Mouse (Mus musculus) hindbrain, postnatal 0 days (tissue): ENCODE measurements at regions not wholly inside any gene's neighbourhood (a gene's known extent, or its start where the extent isn't known, plus 50 kb on each side); places are given as distances from the start of the nearest gene placed in this dataset.

Experiments used
- ATAC-seq: fragments of 200-750 bp; cut with Nextera tagmentation; 2 replicates; pipeline ENCODE4 v1.8.0; 2017; ENCODE audit warnings: mild to moderate bottlenecking, moderate TSS enrichment, moderate library complexity
- DNase-seq: peaks from one replicate; pipeline ENCODE4 v3.0.0-alpha.2; 2015; ENCODE audit warnings: low spot score
- H3K27ac ChIP-seq: fragments of 300-500 bp; sonication (generic); 2 replicates; pipeline ENCODE4 v1.5.1; 2014; ENCODE audit warnings: mild to moderate bottlenecking
- H3K27me3 ChIP-seq: fragments of 300-500 bp; sonication (generic); 2 replicates; pipeline ENCODE4 v1.6.1; 2014; ENCODE audit warnings: low read length, mixed read lengths; ENCODE audit not compliant: insufficient read depth
- H3K36me3 ChIP-seq: fragments of 300-500 bp; sonication (generic); 2 replicates; pipeline ENCODE4 v1.6.1; 2014; ENCODE audit warnings: low read length, mixed read lengths; ENCODE audit not compliant: insufficient read depth
- H3K4me1 ChIP-seq: fragments of 300-500 bp; sonication (generic); 2 replicates; pipeline ENCODE4 v1.6.1; 2014; ENCODE audit warnings: antibody characterized with exemption, low read length, mixed read lengths; ENCODE audit not compliant: insufficient read depth
- H3K4me2 ChIP-seq: fragments of 300-500 bp; sonication (generic); 2 replicates; pipeline ENCODE4 v1.6.1; 2014; ENCODE audit warnings: low read depth, mild to moderate bottlenecking, low read length, moderate library complexity, mixed read lengths
- H3K4me3 ChIP-seq: fragments of 300-500 bp; sonication (generic); 2 replicates; pipeline ENCODE4 v1.5.1; 2014; ENCODE audit warnings: low read length
- H3K9ac ChIP-seq: fragments of 300-500 bp; sonication (generic); replicated peaks from 2 replicates; pipeline ENCODE4 v1.6.1; 2014; ENCODE audit warnings: mild to moderate bottlenecking, low read length, moderate library complexity, mixed read lengths
- H3K9me3 ChIP-seq: fragments of 300-500 bp; sonication (generic); 2 replicates; pipeline ENCODE4 v1.6.1; 2016; ENCODE audit warnings: low read length, mixed read lengths
- CTCF ChIP-seq: IDR thresholded peaks from 2 replicates; pipeline ENCODE4 v1.5.1; 2016; ENCODE audit warnings: antibody characterized with exemption, control low read depth, low read depth
- WGBS: fragments of 180-500 bp; shearing (Covaris S2); extraction: QIAGEN DNeasy Blood & Tissue Kit; methylation state at CpG from one replicate; pipeline ENCODE4 v1.1.7; 2014; 5-methylcytosine and 5-hydroxymethylcytosine counted together

GRCm38 (mm10) chr1:193844868-193845267 is 474.8 kb upstream of the Camk1g start:
- no peaks in the 10 kb centered on the region for H3K36me3 ChIP-seq
- ATAC-seq (no peak), DNase-seq (no peak)
- no peaks in the 10 kb centered on the region for H3K9me3 ChIP-seq
- H3K27ac ChIP-seq = no peak overlapping the region
- H3K4me2 ChIP-seq = no peak overlapping the region
- no peaks in the 10 kb centered on the region for H3K27me3 ChIP-seq
- no peaks in the 10 kb centered on the region for H3K4me1 ChIP-seq
- TF ChIP-seq CTCF = no peak
- H3K4me3 ChIP-seq = no peak overlapping the region
- no peak overlapping the region for H3K9ac ChIP-seq

DNA sequence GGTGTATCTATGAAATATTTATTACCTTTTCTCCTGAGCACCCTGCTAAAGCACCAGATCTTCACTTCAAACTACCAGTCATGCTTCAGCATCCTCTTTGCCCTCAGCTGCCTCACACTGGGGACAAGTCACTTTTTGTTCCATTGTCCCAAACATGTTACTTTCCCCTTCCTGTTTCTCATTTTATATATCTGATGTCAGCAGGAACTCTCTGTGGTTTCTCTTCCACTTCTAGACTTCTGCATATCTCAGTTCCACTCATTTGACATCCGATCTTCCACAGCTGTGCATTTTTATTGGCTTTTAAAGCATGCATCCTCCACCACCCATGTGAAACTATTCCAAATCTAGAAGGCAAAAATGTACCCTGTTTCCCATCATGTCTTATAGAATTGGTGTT is 474.4 kb upstream of the Camk1g start:
- Histone ChIP-seq H3K9ac (no peak overlapping the region), H3K4me3 (no peak overlapping the region), H3K27me3 (no peaks in the 10 kb centered on the region), H3K9me3 (no peaks in the 10 kb centered on the region), H3K36me3 (no peaks in the 10 kb centered on the region), H3K27ac (no peak overlapping the region), H3K4me2 (no peak overlapping the region), H3K4me1 (no peaks in the 10 kb centered on the region)
- ATAC-seq = no peak
- 70% methylated on average over 1 of the region's 1 CpGs for WGBS
- DNase-seq = no peak
- no peak for TF ChIP-seq CTCF

GRCm38 (mm10) chr1:193800998-193801397 is 430.9 kb upstream of the Camk1g start:
- ATAC-seq (no peak), DNase-seq (no peak)
- H3K9ac ChIP-seq = no peak overlapping the region
- H3K36me3 ChIP-seq = no peaks in the 10 kb centered on the region
- H3K4me1 ChIP-seq = no peaks in the 10 kb centered on the region
- no peaks in the 10 kb centered on the region for H3K9me3 ChIP-seq
- WGBS = 80% methylated on average over 3 of the region's 3 CpGs
- no peak for TF ChIP-seq CTCF
- H3K27me3 ChIP-seq = no peaks in the 10 kb centered on the region
- no peak overlapping the region for H3K4me3 ChIP-seq
- no peak overlapping the region for H3K4me2 ChIP-seq
- H3K27ac ChIP-seq = no peak overlapping the region

DNA sequence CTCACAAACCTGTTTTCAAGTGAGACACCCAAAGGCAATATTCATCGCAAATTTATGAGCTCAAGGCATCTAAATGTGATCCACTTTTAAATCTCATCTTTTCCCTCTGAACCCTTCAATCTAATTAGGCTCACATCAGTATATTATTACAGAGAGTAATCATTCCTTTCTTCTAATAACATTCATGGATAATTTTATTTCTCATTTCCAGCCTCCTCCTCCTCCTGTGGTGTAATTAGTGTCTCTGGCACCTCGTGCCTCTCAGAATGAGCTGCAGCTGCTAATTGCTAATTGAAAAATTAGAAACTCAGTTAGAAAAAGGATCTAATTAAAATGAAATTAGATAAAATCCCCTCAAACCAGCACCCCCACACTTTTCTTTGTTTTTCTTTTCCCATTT is 420.5 kb upstream of the Camk1g start:
- WGBS = 48% methylated on average over 2 of the region's 2 CpGs
- ATAC-seq = no peak; the same call in 1 of the 2 replicates
- DNase-seq = peak; percentile 25

GRCm38 (mm10) chr1:193788496-193788895 is 418.4 kb upstream of the Camk1g start:
- no peak for TF ChIP-seq CTCF
- no peak overlapping the region for H3K4me2 ChIP-seq
- H3K27me3 ChIP-seq = no peaks in the 10 kb centered on the region
- no peak overlapping the region for H3K4me3 ChIP-seq
- no peaks in the 10 kb centered on the region; the same call in 1 of the 2 replicates for H3K4me1 ChIP-seq
- H3K36me3 ChIP-seq = no peaks in the 10 kb centered on the region
- H3K27ac ChIP-seq = no peak overlapping the region
- DNase-seq (no peak), ATAC-seq (no peak)
- H3K9me3 ChIP-seq = no peaks in the 10 kb centered on the region
- H3K9ac ChIP-seq = no peak overlapping the region
- WGBS = 77% methylated on average over 2 of the region's 2 CpGs

More for the DNA sequence above, 420.5 kb upstream of the Camk1g start:
- no peak for TF ChIP-seq CTCF
- Histone ChIP-seq H3K4me3 (no peak overlapping the region), H3K27ac (no peak overlapping the region), H3K4me2 (no peak overlapping the region), H3K36me3 (no peaks in the 10 kb centered on the region), H3K9ac (no peak overlapping the region), H3K27me3 (no peaks in the 10 kb centered on the region), H3K4me1 (peaks cover 3% of the 10 kb centered on the region; the same call in 1 of the 2 replicates), H3K9me3 (no peaks in the 10 kb centered on the region)

DNA sequence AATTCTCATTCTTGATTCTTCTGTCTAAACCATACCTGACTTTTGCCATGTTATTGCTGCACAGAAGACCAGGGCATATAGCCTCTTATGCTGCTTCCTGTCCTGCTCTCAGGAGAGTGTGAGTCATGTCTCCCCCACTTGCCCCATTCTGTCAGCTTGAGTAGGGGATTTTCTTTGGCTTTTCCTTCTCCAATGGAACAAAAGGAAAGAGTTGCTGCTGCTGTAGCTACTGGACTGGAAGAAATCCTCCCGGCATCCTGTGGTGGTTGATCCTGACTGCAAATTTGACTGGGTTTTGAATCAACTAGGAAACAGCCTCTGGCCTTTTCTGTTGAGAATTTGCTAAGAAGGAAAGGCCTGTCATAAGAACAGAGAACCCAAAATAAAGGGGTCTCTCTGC is 417.3 kb upstream of the Camk1g start:
- TF ChIP-seq CTCF = no peak
- WGBS = 9% methylated on average over 1 of the region's 1 CpGs

GRCm38 (mm10) chr1:193784966-193785365 is 414.9 kb upstream of the Camk1g start:
- Histone ChIP-seq H3K27ac (no peak overlapping the region), H3K4me2 (no peak overlapping the region), H3K9me3 (no peaks in the 10 kb centered on the region), H3K9ac (no peak overlapping the region), H3K4me3 (no peak overlapping the region), H3K27me3 (no peaks in the 10 kb centered on the region), H3K36me3 (no peaks in the 10 kb centered on the region), H3K4me1 (no peaks in the 10 kb centered on the region; the same call in 1 of the 2 replicates)
- 26% methylated on average over 1 of the region's 1 CpGs for WGBS
- ATAC-seq (peak; percentile 43; the same call in 1 of the 2 replicates), DNase-seq (peak; percentile 56)
- no peak for TF ChIP-seq CTCF

More for the DNA sequence above, 417.3 kb upstream of the Camk1g start:
- Histone ChIP-seq H3K4me1 (no peaks in the 10 kb centered on the region; the same call in 1 of the 2 replicates), H3K4me2 (no peak overlapping the region), H3K36me3 (no peaks in the 10 kb centered on the region), H3K9me3 (no peaks in the 10 kb centered on the region), H3K9ac (no peak overlapping the region), H3K4me3 (no peak overlapping the region), H3K27me3 (no peaks in the 10 kb centered on the region), H3K27ac (no peak overlapping the region)
- DNase-seq (no peak), ATAC-seq (no peak)
